Mouse (Mus musculus) CH12.LX (cell line): ENCODE results near the gene Rock2.

Source experiments
- CHD1 ChIP-seq: IDR thresholded peaks from 2 replicates; pipeline ENCODE4 v1.6.1; 2012; ENCODE audit warnings: low read depth, low read length, improper control_type of control experiment, inconsistent platforms
- CTCF ChIP-seq, 2 experiments: IDR thresholded peaks in 1 of 2; conservative IDR thresholded peaks in 1 of 2; 2 replicates each; pipeline ENCODE4 v1.5.1; 2011 to 2012; ENCODE audit warnings: low read depth in 2 of 2, low read length in 2 of 2, improper control_type of control experiment in 1 of 2, inconsistent platforms in 1 of 2, mild to moderate bottlenecking in 1 of 2, moderate library complexity in 1 of 2
- EP300 ChIP-seq: IDR thresholded peaks from 2 replicates; pipeline ENCODE4 v1.6.1; 2011; ENCODE audit warnings: low read length, improper control_type of control experiment
- JUND ChIP-seq: conservative IDR thresholded peaks from 2 replicates; pipeline ENCODE4 v1.6.1; 2011; ENCODE audit warnings: low read depth, low read length, improper control_type of control experiment
- MAX ChIP-seq: IDR thresholded peaks from 2 replicates; pipeline ENCODE4 v1.6.1; 2011; ENCODE audit warnings: low read length, improper control_type of control experiment
- MAZ ChIP-seq: IDR thresholded peaks from 2 replicates; pipeline ENCODE4 v1.6.1; 2012; ENCODE audit warnings: low read depth, mild to moderate bottlenecking, inconsistent platforms, low read length, improper control_type of control experiment, moderate library complexity
- NELFE ChIP-seq: IDR thresholded peaks from 2 replicates; pipeline ENCODE4 v1.6.1; 2011; ENCODE audit warnings: low read depth, low read length, improper control_type of control experiment
- TBP ChIP-seq: conservative IDR thresholded peaks from 2 replicates; pipeline ENCODE4 v1.6.1; 2011; ENCODE audit warnings: low read depth, low read length, improper control_type of control experiment
- USF1 ChIP-seq: IDR thresholded peaks from 2 replicates; pipeline ENCODE4 v1.6.1; 2014; ENCODE audit warnings: low read depth, mild to moderate bottlenecking, inconsistent platforms, low read length, improper control_type of control experiment
- ZKSCAN1 ChIP-seq: IDR thresholded peaks from 2 replicates; pipeline ENCODE4 v1.6.1; 2012; ENCODE audit warnings: low read depth, inconsistent platforms, low read length, improper control_type of control experiment, borderline replicate concordance

DNA sequence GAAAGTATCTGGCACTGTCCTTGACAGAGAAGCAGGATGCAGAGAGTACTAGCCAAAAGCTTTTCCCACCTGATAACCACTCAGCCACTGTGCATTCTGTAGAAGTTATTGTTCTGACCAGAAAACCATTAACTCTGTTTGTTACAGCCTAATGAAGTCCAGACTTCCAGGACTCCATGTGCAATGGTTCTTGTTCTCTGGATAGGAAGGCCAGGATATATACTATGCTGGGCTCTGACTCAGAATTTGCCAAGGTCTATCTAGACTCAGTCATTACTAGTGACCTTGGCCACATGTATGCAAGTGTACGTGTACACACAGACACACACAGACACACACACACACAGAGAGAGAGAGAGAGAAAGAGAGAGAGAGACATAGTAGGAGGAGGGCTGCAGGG is 34.2 kb upstream of the Rock2 start:
- TF ChIP-seq EP300 (no peak), JUND (no peak), CTCF (conservative IDR thresholded peaks at IDR 0.05 in 1 of 2, IDR thresholded peaks at IDR 0.05 in 1 of 2; ENCODE audit: low read depth in 2 of 2, low read length in 2 of 2) (no peak), MAX (no peak), NELFE (no peak), CHD1 (no peak), USF1 (no peak), MAZ (no peak), ZKSCAN1 (no peak), TBP (no peak)
